Mouse (Mus musculus): ENCODE measurements around the gene Baat. TPM values are rescaled to one million over a fixed set of nuclear protein-coding genes. Genes with fewer than 3 reads are reported as not detected.
A peak's percentile ranks its signal among the peaks of the same experiment; 100 is the strongest.

Baat gene
- polyA plus RNA-seq (2015; fragmentation: Nextera tagmentation; extraction: Ambion mirVana) = 0.08 TPM in 2 replicates

GRCm38 (mm10) chr4:49506386-49506785 is at the start of gene Baat:
Baat (minus strand) TSS chr4:49506557.
- Histone ChIP-seq H3K9ac (no peak within 1 kb of the TSS), H3K9me3 (no peaks in the 10 kb centered on the region), H3K27me3 (replicated peaks) (no peaks in the 10 kb centered on the region), H3K36me3 (no peaks in the 10 kb centered on the region), H3K4me2 (no peak within 1 kb of the TSS), H3K27ac (replicated peaks) (no peak within 1 kb of the TSS), H3K4me3 (no peak within 1 kb of the TSS), H3K4me1 (peaks cover 4% of the 10 kb centered on the region; the same call in 1 of the 2 replicates)
- 44% methylated on average over 3 of the region's 3 CpGs for WGBS
- no peak for ATAC-seq (ENCODE audit: extremely low read depth, insufficient number of reproducible peaks, low FRiP score, low TSS enrichment)

GRCm38 (mm10) chr4:49553380-49553779 is 47.0 kb upstream of the Baat start:
- no peaks in the 10 kb centered on the region for H3K4me1 ChIP-seq
- no peak for ATAC-seq (ENCODE audit: extremely low read depth, insufficient number of reproducible peaks, low FRiP score, low TSS enrichment)
- no peaks in the 10 kb centered on the region for H3K9me3 ChIP-seq
- no peaks in the 10 kb centered on the region for H3K27me3 ChIP-seq (replicated peaks)
- no peak overlapping the region for H3K27ac ChIP-seq (replicated peaks)
- no peaks in the 10 kb centered on the region for H3K36me3 ChIP-seq
- H3K4me2 ChIP-seq = no peak overlapping the region
- no peak overlapping the region for H3K9ac ChIP-seq
- no peak overlapping the region for H3K4me3 ChIP-seq
- WGBS = 77% methylated on average over 5 of the region's 5 CpGs

GRCm38 (mm10) chr4:49549383-49549782 is 43.0 kb upstream of the Baat start, which contains the start of gene Aldob:
Aldob (minus strand) TSS chr4:49549546.
- Histone ChIP-seq H3K36me3 (no peaks in the 10 kb centered on the region), H3K27ac (replicated peaks) (no peak within 1 kb of the TSS), H3K9me3 (no peaks in the 10 kb centered on the region), H3K9ac (no peak within 1 kb of the TSS), H3K27me3 (replicated peaks) (no peaks in the 10 kb centered on the region), H3K4me3 (no peak within 1 kb of the TSS), H3K4me1 (no peaks in the 10 kb centered on the region), H3K4me2 (no peak within 1 kb of the TSS)
- WGBS = 36% methylated on average over 3 of the region's 3 CpGs
- no peak for ATAC-seq (ENCODE audit: extremely low read depth, insufficient number of reproducible peaks, low FRiP score, low TSS enrichment)

GRCm38 (mm10) chr4:49547544-49548219 is 41.3 kb upstream of the Baat start:
- no peaks in the 10 kb centered on the region for H3K4me1 ChIP-seq
- no peaks in the 10 kb centered on the region for H3K27me3 ChIP-seq (replicated peaks)
- H3K4me2 ChIP-seq = no peak overlapping the region
- H3K36me3 ChIP-seq = no peaks in the 10 kb centered on the region
- H3K27ac ChIP-seq (replicated peaks) = no peak overlapping the region
- ATAC-seq (ENCODE audit: extremely low read depth, insufficient number of reproducible peaks, low FRiP score, low TSS enrichment) = no peak
- 80% methylated on average over 7 of the region's 7 CpGs for WGBS
- H3K9ac ChIP-seq = no peak overlapping the region
- no peak overlapping the region for H3K4me3 ChIP-seq
- no peaks in the 10 kb centered on the region for H3K9me3 ChIP-seq

- Histone ChIP-seq H3K36me3 (no peaks in the 10 kb centered on the region), H3K9ac (no peak overlapping the region), H3K9me3 (no peaks in the 10 kb centered on the region), H3K4me2 (no peak overlapping the region), H3K27me3 (replicated peaks) (no peaks in the 10 kb centered on the region), H3K4me1 (no peaks in the 10 kb centered on the region), H3K27ac (replicated peaks) (no peak overlapping the region), H3K4me3 (no peak overlapping the region)
- no peak for ATAC-seq (ENCODE audit: extremely low read depth, insufficient number of reproducible peaks, low FRiP score, low TSS enrichment)
- WGBS = 63% methylated on average over 6 of the region's 6 CpGs
Observed at GRCm38 (mm10) chr4:49546873-49547543, 40.7 kb upstream of the Baat start.

GRCm38 (mm10) chr4:49546026-49546425 is 39.7 kb upstream of the Baat start:
- Histone ChIP-seq H3K4me3 (no peak overlapping the region), H3K36me3 (no peaks in the 10 kb centered on the region), H3K9ac (no peak overlapping the region), H3K4me2 (no peak overlapping the region), H3K4me1 (peaks cover 4% of the 10 kb centered on the region), H3K27ac (replicated peaks) (no peak overlapping the region), H3K27me3 (replicated peaks) (no peaks in the 10 kb centered on the region), H3K9me3 (no peaks in the 10 kb centered on the region)
- no peak for ATAC-seq (ENCODE audit: extremely low read depth, insufficient number of reproducible peaks, low FRiP score, low TSS enrichment)
- 83% methylated on average over 2 of the region's 2 CpGs for WGBS

GRCm38 (mm10) chr4:49540966-49541365 is 34.6 kb upstream of the Baat start:
- no peak overlapping the region for H3K27ac ChIP-seq (replicated peaks)
- H3K36me3 ChIP-seq = no peaks in the 10 kb centered on the region
- H3K4me1 ChIP-seq = peaks cover 15% of the 10 kb centered on the region
- H3K4me2 ChIP-seq = no peak overlapping the region
- 37% methylated on average over 3 of the region's 3 CpGs for WGBS
- no peaks in the 10 kb centered on the region for H3K27me3 ChIP-seq (replicated peaks)
- no peaks in the 10 kb centered on the region for H3K9me3 ChIP-seq
- no peak overlapping the region for H3K9ac ChIP-seq
- H3K4me3 ChIP-seq = no peak overlapping the region
- ATAC-seq (ENCODE audit: extremely low read depth, insufficient number of reproducible peaks, low FRiP score, low TSS enrichment) = no peak

GRCm38 (mm10) chr4:49539665-49540064 is 33.3 kb upstream of the Baat start:
- no peak overlapping the region for H3K9ac ChIP-seq
- H3K4me3 ChIP-seq = no peak overlapping the region
- no peaks in the 10 kb centered on the region for H3K36me3 ChIP-seq
- peak overlapping the region; percentile 5; the same call in 1 of the 2 replicates for H3K27ac ChIP-seq (replicated peaks)
- H3K27me3 ChIP-seq (replicated peaks) = no peaks in the 10 kb centered on the region
- 22% methylated on average over 6 of the region's 6 CpGs for WGBS
- peaks cover 15% of the 10 kb centered on the region for H3K4me1 ChIP-seq
- H3K4me2 ChIP-seq = no peak overlapping the region
- peak; percentile 25; the same call in 1 of the 2 replicates for ATAC-seq (ENCODE audit: extremely low read depth, insufficient number of reproducible peaks, low FRiP score, low TSS enrichment)
- H3K9me3 ChIP-seq = no peaks in the 10 kb centered on the region

GRCm38 (mm10) chr4:49536671-49537070 is 30.3 kb upstream of the Baat start:
- Histone ChIP-seq H3K36me3 (peaks cover 15% of the 10 kb centered on the region), H3K4me3 (no peak overlapping the region), H3K9me3 (no peaks in the 10 kb centered on the region), H3K27me3 (replicated peaks) (no peaks in the 10 kb centered on the region), H3K4me2 (no peak overlapping the region), H3K27ac (replicated peaks) (no peak overlapping the region), H3K9ac (no peak overlapping the region), H3K4me1 (peaks cover 15% of the 10 kb centered on the region)
- 74% methylated on average over 4 of the region's 4 CpGs for WGBS
- ATAC-seq (ENCODE audit: extremely low read depth, insufficient number of reproducible peaks, low FRiP score, low TSS enrichment) = no peak

GRCm38 (mm10) chr4:49535675-49536294 is 29.4 kb upstream of the Baat start:
- Histone ChIP-seq H3K27me3 (replicated peaks) (no peaks in the 10 kb centered on the region), H3K9ac (no peak overlapping the region), H3K9me3 (peaks cover 4% of the 10 kb centered on the region; the same call in 1 of the 2 replicates), H3K4me1 (peaks cover 9% of the 10 kb centered on the region), H3K36me3 (peaks cover 20% of the 10 kb centered on the region), H3K4me2 (no peak overlapping the region), H3K27ac (replicated peaks) (no peak overlapping the region), H3K4me3 (no peak overlapping the region)
- 85% methylated on average over 4 of the region's 4 CpGs for WGBS
- ATAC-seq (ENCODE audit: extremely low read depth, insufficient number of reproducible peaks, low FRiP score, low TSS enrichment) = no peak

GRCm38 (mm10) chr4:49535036-49535435 is 28.7 kb upstream of the Baat start:
- Histone ChIP-seq H3K9ac (no peak overlapping the region), H3K9me3 (peaks cover 12% of the 10 kb centered on the region), H3K4me2 (no peak overlapping the region), H3K27ac (replicated peaks) (no peak overlapping the region), H3K4me3 (no peak overlapping the region), H3K36me3 (peaks cover 27% of the 10 kb centered on the region), H3K27me3 (replicated peaks) (no peaks in the 10 kb centered on the region), H3K4me1 (peaks cover 6% of the 10 kb centered on the region)
- 81% methylated on average over 3 of the region's 3 CpGs for WGBS
- ATAC-seq (ENCODE audit: extremely low read depth, insufficient number of reproducible peaks, low FRiP score, low TSS enrichment) = no peak
